Mouse (Mus musculus) embryonic facial prominence, embryonic 15.5 days (tissue): ENCODE measurements around the gene Gm20532. TPM values are rescaled to one million over a fixed set of nuclear protein-coding genes. Genes with fewer than 3 reads are reported as not detected.
"Not testable (repeated sequence)": the region's sequence is repeated elsewhere in the genome, so short reads cannot be mapped to it uniquely, and the experiment has no call there.

Experiments used
- ATAC-seq: fragments of 200-750 bp; cut with Nextera tagmentation; 2 replicates; pipeline ENCODE4 v1.8.0; 2017; ENCODE audit warnings: low read depth, moderate TSS enrichment; ENCODE audit not compliant: insufficient number of reproducible peaks, low FRiP score, low TSS enrichment
- H3K27ac ChIP-seq: fragments of 300-500 bp; sonication (generic); replicated peaks from 2 replicates; pipeline ENCODE4 v1.5.1; 2015; ENCODE audit warnings: mild to moderate bottlenecking, inconsistent platforms
- H3K27me3 ChIP-seq: fragments of 300-500 bp; sonication (generic); 2 replicates; pipeline ENCODE4 v1.6.1; 2015; ENCODE audit warnings: inconsistent platforms
- H3K36me3 ChIP-seq: fragments of 300-500 bp; sonication (generic); 2 replicates; pipeline ENCODE4 v1.6.1; 2015; ENCODE audit warnings: mild to moderate bottlenecking, inconsistent platforms
- H3K4me1 ChIP-seq: fragments of 300-500 bp; sonication (generic); 2 replicates; pipeline ENCODE4 v1.6.1; 2015; ENCODE audit warnings: inconsistent platforms
- H3K4me2 ChIP-seq: fragments of 300-500 bp; sonication (generic); replicated peaks from 2 replicates; pipeline ENCODE4 v1.6.1; 2015; ENCODE audit warnings: mild to moderate bottlenecking, inconsistent platforms
- H3K4me3 ChIP-seq: fragments of 300-500 bp; sonication (generic); replicated peaks from 2 replicates; pipeline ENCODE4 v1.5.1; 2015; ENCODE audit warnings: mild to moderate bottlenecking, inconsistent platforms
- H3K9ac ChIP-seq: fragments of 300-500 bp; sonication (generic); 2 replicates; pipeline ENCODE4 v1.6.1; 2015; ENCODE audit warnings: inconsistent platforms
- H3K9me3 ChIP-seq: fragments of 300-500 bp; sonication (generic); replicated peaks from 2 replicates; pipeline ENCODE4 v1.6.1; 2016; ENCODE audit warnings: inconsistent platforms
- WGBS: fragments of 180-500 bp; shearing (Covaris S2); methylation state at CpG from one replicate; pipeline ENCODE4 v1.1.7; 2015; 5-methylcytosine and 5-hydroxymethylcytosine counted together
- microRNA counts: library from miRNA; unstranded; fragments of <30 nt; microRNA quantifications from one replicate; lab custom pipeline; 2016
- microRNA-seq: library from miRNA; unstranded; fragments of <30 nt; microRNA quantifications from one replicate; pipeline ENCODE4, GENCODE M21; 2016; ENCODE audit warnings: borderline number of aligned reads
- polyA plus RNA-seq: library from polyadenylated mRNA; unstranded; fragments of >200 nt; fragmentation: Nextera tagmentation; extraction: Ambion mirVana; gene quantifications from 2 replicates; pipeline ENCODE4 v1.2.1, GENCODE M21; 2015

Gene Gm20532
- polyA plus RNA-seq, 1 experiment from 2014 or later: not detected

GRCm38 (mm10) chr2:26657426-26657825 lies 71.0 kb downstream of the Gm20532 start:
- Histone ChIP-seq H3K4me1 (0 out of 2 replicates have a peak, but pooled peaks cover 6% of the 10 kb centered on the region), H3K4me3 (no peak overlapping the region), H3K27ac (no peak overlapping the region), H3K36me3 (no peaks in the 10 kb centered on the region), H3K27me3 (no peaks in the 10 kb centered on the region), H3K9me3 (no peaks in the 10 kb centered on the region), H3K9ac (no peak overlapping the region), H3K4me2 (no peak overlapping the region)
- ATAC-seq: no peak
- WGBS: 84% methylated on average over 2 of the region's 2 CpGs

- Histone ChIP-seq H3K4me2 (peak overlapping the region; percentile 54), H3K27ac (no peak overlapping the region), H3K9ac (no peak overlapping the region), H3K9me3 (no peaks in the 10 kb centered on the region), H3K4me1 (0 out of 2 replicates have a peak, but pooled peaks cover 6% of the 10 kb centered on the region), H3K4me3 (peak overlapping the region; percentile 27), H3K36me3 (no peaks in the 10 kb centered on the region), H3K27me3 (no peaks in the 10 kb centered on the region)
- 0% methylated on average over 18 of the region's 20 CpGs for WGBS
- no peak for ATAC-seq
Measured at GRCm38 (mm10) chr2:26661143-26661752, 74.8 kb downstream of the Gm20532 start.

GRCm38 (mm10) chr2:26661768-26662508 lies 75.5 kb downstream of the Gm20532 start:
- H3K27me3 ChIP-seq: no peaks in the 10 kb centered on the region
- 0 out of 2 replicates have a peak, but pooled peaks cover 6% of the 10 kb centered on the region for H3K4me1 ChIP-seq
- H3K4me2 ChIP-seq: peak overlapping the region; percentile 54
- ATAC-seq: no peak
- H3K36me3 ChIP-seq: no peaks in the 10 kb centered on the region
- 41% methylated on average over 29 of the region's 29 CpGs for WGBS
- no peak overlapping the region for H3K27ac ChIP-seq
- H3K9ac ChIP-seq: no peak overlapping the region
- no peaks in the 10 kb centered on the region for H3K9me3 ChIP-seq
- peak overlapping the region; percentile 27 for H3K4me3 ChIP-seq

- 0 out of 2 replicates have a peak, but pooled peaks cover 6% of the 10 kb centered on the region for H3K4me1 ChIP-seq
- H3K36me3 ChIP-seq: no peaks in the 10 kb centered on the region
- WGBS: 67% methylated on average over 13 of the region's 13 CpGs
- H3K27ac ChIP-seq: no peak overlapping the region
- no peak for ATAC-seq
- H3K4me3 ChIP-seq: no peak overlapping the region
- no peak overlapping the region for H3K4me2 ChIP-seq
- H3K9me3 ChIP-seq: no peaks in the 10 kb centered on the region
- no peaks in the 10 kb centered on the region for H3K27me3 ChIP-seq
- no peak overlapping the region for H3K9ac ChIP-seq
Measured at GRCm38 (mm10) chr2:26662509-26662882, 76.1 kb downstream of the Gm20532 start.

GRCm38 (mm10) chr2:26663112-26663511 lies 76.7 kb downstream of the Gm20532 start:
- ATAC-seq: no peak
- H3K4me2 ChIP-seq: no peak overlapping the region
- H3K9me3 ChIP-seq: no peaks in the 10 kb centered on the region
- H3K4me1 ChIP-seq: 0 out of 2 replicates have a peak, but pooled peaks cover 6% of the 10 kb centered on the region
- no peak overlapping the region for H3K4me3 ChIP-seq
- WGBS: 79% methylated on average over 10 of the region's 10 CpGs
- H3K9ac ChIP-seq: no peak overlapping the region
- H3K27me3 ChIP-seq: no peaks in the 10 kb centered on the region
- H3K36me3 ChIP-seq: no peaks in the 10 kb centered on the region
- H3K27ac ChIP-seq: no peak overlapping the region

- not testable (repeated sequence) for ATAC-seq, H3K4me2 ChIP-seq, H3K4me1 ChIP-seq, H3K9me3 ChIP-seq, H3K27me3 ChIP-seq, H3K27ac ChIP-seq, H3K36me3 ChIP-seq, H3K9ac ChIP-seq, H3K4me3 ChIP-seq
- 73% methylated on average over 1 of the region's 1 CpGs for WGBS
Measured at GRCm38 (mm10) chr2:26663551-26663950, 77.1 kb downstream of the Gm20532 start.

GRCm38 (mm10) chr2:26668746-26669145 lies 82.3 kb downstream of the Gm20532 start:
- H3K9me3 ChIP-seq: no peaks in the 10 kb centered on the region
- no peak overlapping the region for H3K4me3 ChIP-seq

GRCm38 (mm10) chr2:26671182-26671581 lies 84.7 kb downstream of the Gm20532 start, which contains the start of gene Lcn4:
TSS of gene Lcn4 (minus strand) at chr2:26671282.
- no peaks in the 10 kb centered on the region for H3K27me3 ChIP-seq
- H3K36me3 ChIP-seq: no peaks in the 10 kb centered on the region
- H3K4me1 ChIP-seq: no peaks in the 10 kb centered on the region
- no peak within 1 kb of the TSS for H3K27ac ChIP-seq
- H3K9ac ChIP-seq: no peak within 1 kb of the TSS
- H3K4me3 ChIP-seq: no peak within 1 kb of the TSS
- 90% methylated on average over 3 of the region's 3 CpGs for WGBS
- H3K9me3 ChIP-seq: no peaks in the 10 kb centered on the region
- H3K4me2 ChIP-seq: no peak within 1 kb of the TSS
- ATAC-seq: no peak

More at GRCm38 (mm10) chr2:26668746-26669145, 82.3 kb downstream of the Gm20532 start:
- Histone ChIP-seq H3K27ac (no peak overlapping the region), H3K4me1 (no peaks in the 10 kb centered on the region), H3K27me3 (no peaks in the 10 kb centered on the region), H3K4me2 (no peak overlapping the region), H3K36me3 (no peaks in the 10 kb centered on the region), H3K9ac (no peak overlapping the region)
- no peak for ATAC-seq

MicroRNAs within 50 kb of the gene (microRNA counts, 519-probe panel; counts per million panel counts)
- microRNA mmu-miR-126-3p (lab: Ali Mortazavi, UCI): 3,851 counts per million, percentile 90 among the panel's probes with 10 or more counts
- 3,088 counts per million, percentile 75 among the panel's probes with 10 or more counts for microRNA mmu-miR-126-5p (lab: Ali Mortazavi, UCI)

Small RNAs within 50 kb of the gene (microRNA-seq; reads per million reads assigned to microRNA genes)
- 0.86 reads per million for gene Mir126a
- not detected for gene Mir126b

Other genes starting within 250 kb of the Gm20532 start
- gene Dnlz, start 234.5 kb upstream of the Gm20532 start, polyA plus RNA-seq: 30.2 and 31.9 TPM in 2 replicates
- gene Card9, start 225.7 kb upstream of the Gm20532 start, polyA plus RNA-seq: 0.84 and 1.7 TPM in 2 replicates
- gene Snapc4, start 206.0 kb upstream of the Gm20532 start, polyA plus RNA-seq: 25.3 and 30.2 TPM in 2 replicates
- gene Entr1, start 197.3 kb upstream of the Gm20532 start, polyA plus RNA-seq: 120 and 141 TPM in 2 replicates
- gene Pmpca, start 197.3 kb upstream of the Gm20532 start, polyA plus RNA-seq: 90.4 and 92.6 TPM in 2 replicates
- 23.2 and 25.1 TPM in 2 replicates for gene Inpp5e, start 177.4 kb upstream of the Gm20532 start, polyA plus RNA-seq
- gene Sec16a, start 141.4 kb upstream of the Gm20532 start, polyA plus RNA-seq: 25.9 and 27.0 TPM in 2 replicates
- 26.0 and 30.3 TPM in 2 replicates for gene Notch1, start 70.0 kb upstream of the Gm20532 start, polyA plus RNA-seq
- gene Egfl7, start 6.6 kb upstream of the Gm20532 start, polyA plus RNA-seq: 111 and 125 TPM in 2 replicates
- gene Agpat2, start 17.8 kb downstream of the Gm20532 start, polyA plus RNA-seq: 31.7 and 32.2 TPM in 2 replicates
- gene Fam69b, start 41.8 kb downstream of the Gm20532 start, polyA plus RNA-seq: 44.0 and 48.6 TPM in 2 replicates
- not detected in 2 replicates for gene Lcn4, start 84.6 kb downstream of the Gm20532 start, polyA plus RNA-seq